Mouse (Mus musculus) kidney, embryonic 15.5 days (tissue): ENCODE results near the gene Coa7. TPM values are rescaled to one million over a fixed set of nuclear protein-coding genes. Genes with fewer than 3 reads are reported as not detected.
"Not testable (repeated sequence)": the region's sequence is repeated elsewhere in the genome, so short reads cannot be mapped to it uniquely, and the experiment has no call there.

Source experiments
- ATAC-seq: fragments of 200-750 bp; cut with Nextera tagmentation; replicated peaks from 2 replicates; pipeline ENCODE4 v1.8.0; 2017; ENCODE audit warnings: moderate TSS enrichment; ENCODE audit not compliant: low FRiP score
- H3K27ac ChIP-seq: fragments of 300-500 bp; sonication (generic); 2 replicates; pipeline ENCODE4 v1.5.1; 2015; ENCODE audit warnings: mild to moderate bottlenecking, inconsistent platforms
- H3K27me3 ChIP-seq: fragments of 300-500 bp; sonication (generic); 2 replicates; pipeline ENCODE4 v1.6.1; 2015; ENCODE audit warnings: inconsistent platforms
- H3K36me3 ChIP-seq: fragments of 300-500 bp; sonication (generic); 2 replicates; pipeline ENCODE4 v1.6.1; 2015; ENCODE audit warnings: inconsistent platforms
- H3K4me1 ChIP-seq: fragments of 300-500 bp; sonication (generic); 2 replicates; pipeline ENCODE4 v1.6.1; 2015; ENCODE audit warnings: inconsistent platforms
- H3K4me2 ChIP-seq: fragments of 300-500 bp; sonication (generic); 2 replicates; pipeline ENCODE4 v1.6.1; 2015; ENCODE audit warnings: moderate library complexity, mild to moderate bottlenecking, inconsistent platforms
- H3K4me3 ChIP-seq: fragments of 300-500 bp; sonication (generic); replicated peaks from 2 replicates; pipeline ENCODE4 v1.5.1; 2015; ENCODE audit warnings: mild to moderate bottlenecking, inconsistent platforms
- H3K9ac ChIP-seq: fragments of 300-500 bp; sonication (generic); 2 replicates; pipeline ENCODE4 v1.6.1; 2015; ENCODE audit warnings: mild to moderate bottlenecking, inconsistent platforms
- H3K9me3 ChIP-seq: fragments of 300-500 bp; sonication (generic); replicated peaks from 2 replicates; pipeline ENCODE4 v1.6.1; 2016; ENCODE audit warnings: inconsistent platforms
- WGBS: fragments of 180-500 bp; shearing (Covaris S2); methylation state at CpG from one replicate; pipeline ENCODE4 v1.1.7; 2015; ENCODE audit warnings: mixed read lengths; 5-methylcytosine and 5-hydroxymethylcytosine counted together
- polyA plus RNA-seq: library from polyadenylated mRNA; unstranded; fragments of >200 nt; fragmentation: Nextera tagmentation; extraction: Ambion mirVana; gene quantifications from 2 replicates; pipeline ENCODE4 v1.2.1, GENCODE M21; 2015

Coa7 gene
- polyA plus RNA-seq, 1 experiment from 2014 or later = 57.3 TPM

DNA sequence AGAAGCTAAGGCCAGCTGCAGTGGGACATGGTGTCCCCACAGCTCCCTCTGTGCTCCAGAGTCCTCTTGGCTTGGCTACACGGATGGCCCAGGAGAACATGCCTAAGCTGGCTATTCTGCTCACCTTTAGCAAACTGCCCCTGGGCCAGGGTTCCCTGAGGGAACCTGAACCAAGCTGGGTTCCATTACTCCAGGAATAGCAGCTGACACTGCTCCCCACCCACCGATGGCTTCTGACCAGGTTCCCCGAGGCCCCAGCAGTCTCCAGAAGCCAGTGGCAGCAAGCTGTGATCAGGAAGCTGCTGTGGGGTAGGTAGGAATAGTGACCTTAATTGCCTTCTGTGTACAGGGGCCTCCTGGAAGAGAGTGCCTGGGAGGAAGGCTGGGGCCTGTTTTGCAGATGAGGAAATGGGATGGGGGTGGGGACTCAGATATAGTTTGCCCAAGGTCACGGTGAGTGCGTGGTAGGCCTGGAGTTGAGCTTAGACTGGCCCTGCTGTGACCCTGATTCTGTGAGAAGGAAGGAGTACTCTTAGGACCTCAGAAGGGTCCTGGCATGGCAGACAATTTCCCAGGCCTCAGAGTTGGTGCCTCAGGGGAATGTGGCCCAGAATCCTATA lies 20.4 kb downstream of the Coa7 start:
- 0 out of 2 replicates have a peak overlapping the region, but pooled peaks have one; percentile 18 for H3K9ac ChIP-seq

DNA sequence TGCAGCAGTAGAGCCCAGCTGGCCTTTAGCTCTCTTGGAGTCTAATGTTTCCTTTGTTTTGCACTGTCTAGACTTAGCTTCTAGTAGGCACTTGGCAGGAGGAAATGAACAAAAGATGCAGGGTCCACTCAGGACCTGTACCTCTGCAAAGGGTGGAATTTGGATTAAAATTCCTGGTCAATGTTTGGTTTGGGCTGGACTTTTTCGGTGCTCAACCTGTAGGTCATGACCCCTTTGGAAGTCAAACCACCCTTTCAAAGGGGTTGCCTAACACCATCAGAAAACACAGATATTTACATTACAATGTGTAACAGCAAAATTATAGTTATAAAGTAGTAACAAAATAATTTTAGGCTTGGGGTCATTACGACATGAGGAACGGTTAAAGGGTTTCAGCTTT lies 21.1 kb downstream of the Coa7 start:
- 81% methylated on average over 3 of the region's 3 CpGs for WGBS
- no peak for ATAC-seq
- H3K9me3 ChIP-seq = no peaks in the 10 kb centered on the region
- no peaks in the 10 kb centered on the region for H3K27me3 ChIP-seq
- H3K4me3 ChIP-seq = no peak overlapping the region
- H3K36me3 ChIP-seq = no peaks in the 10 kb centered on the region
- H3K27ac ChIP-seq = peak overlapping the region; percentile 81
- peaks cover 61% of the 10 kb centered on the region for H3K4me1 ChIP-seq
- H3K4me2 ChIP-seq = no peak overlapping the region
- no peak overlapping the region for H3K9ac ChIP-seq

More for the DNA sequence above, 20.4 kb downstream of the Coa7 start:
- peaks cover 64% of the 10 kb centered on the region for H3K4me1 ChIP-seq
- no peak overlapping the region for H3K4me3 ChIP-seq
- WGBS = 39% methylated on average over 5 of the region's 5 CpGs
- H3K9me3 ChIP-seq = no peaks in the 10 kb centered on the region
- no peak for ATAC-seq
- H3K27me3 ChIP-seq = no peaks in the 10 kb centered on the region
- no peaks in the 10 kb centered on the region for H3K36me3 ChIP-seq
- H3K4me2 ChIP-seq = no peak overlapping the region
- peak overlapping the region; percentile 81 for H3K27ac ChIP-seq

DNA sequence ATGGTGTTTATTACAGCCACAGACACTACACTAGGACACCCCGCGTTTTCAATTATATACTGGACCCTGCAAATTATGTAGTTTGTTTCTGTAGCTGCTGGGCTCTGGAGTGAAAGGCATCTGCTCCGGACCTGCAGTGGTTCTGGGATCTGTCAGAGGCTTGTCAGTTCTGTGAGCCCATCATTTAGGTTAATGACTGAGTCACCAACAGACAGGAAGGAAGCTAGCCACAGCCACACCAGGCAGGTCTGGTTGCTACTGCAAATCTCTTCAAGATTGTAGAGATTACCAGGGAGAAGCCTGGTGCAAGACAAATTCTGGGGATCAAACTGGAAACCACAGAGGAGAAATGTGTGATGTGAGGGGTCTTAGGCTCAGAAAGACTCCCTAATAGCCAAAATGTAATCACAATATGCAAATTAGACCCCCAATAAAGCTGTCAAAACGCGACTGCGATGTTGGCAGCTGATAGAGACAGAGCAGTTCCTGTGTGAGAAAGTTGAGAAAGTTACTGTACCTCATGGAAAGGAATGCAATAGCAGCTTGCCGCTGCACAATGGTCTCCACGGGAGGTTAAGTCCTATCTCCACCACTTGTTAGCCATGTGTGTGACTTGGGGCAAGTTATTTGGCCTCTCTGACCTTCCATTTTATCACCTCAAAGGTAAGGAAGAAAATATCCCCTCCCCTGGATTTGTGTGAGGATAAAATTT lies 22.1 kb downstream of the Coa7 start:
- H3K4me1 ChIP-seq = peaks cover 59% of the 10 kb centered on the region
- H3K27me3 ChIP-seq = no peaks in the 10 kb centered on the region
- no peaks in the 10 kb centered on the region for H3K9me3 ChIP-seq
- no peak overlapping the region for H3K9ac ChIP-seq
- H3K4me2 ChIP-seq = no peak overlapping the region
- no peak overlapping the region for H3K4me3 ChIP-seq
- no peak for ATAC-seq
- H3K36me3 ChIP-seq = no peaks in the 10 kb centered on the region
- H3K27ac ChIP-seq = peak overlapping the region; percentile 87
- WGBS = 22% methylated on average over 8 of the region's 8 CpGs

DNA sequence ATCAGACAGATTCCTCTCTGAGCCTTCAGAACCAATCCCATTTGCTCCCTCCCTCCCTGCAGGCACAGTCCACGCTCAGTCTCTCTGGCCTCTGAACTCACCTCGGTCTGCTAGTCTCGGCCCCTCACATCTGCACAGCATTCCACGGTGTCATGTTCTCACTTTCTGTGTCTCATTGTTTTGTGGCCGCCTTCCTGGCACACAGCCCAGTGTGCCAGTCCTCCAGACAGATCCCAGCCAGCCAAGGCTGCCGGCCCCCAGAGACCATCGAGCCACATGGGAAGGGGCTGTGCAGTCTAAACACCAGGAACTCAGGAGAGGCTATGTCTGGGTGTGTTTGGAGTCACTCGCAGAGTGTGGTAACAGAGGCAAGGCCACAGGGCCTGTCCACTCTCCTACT lies 22.9 kb downstream of the Coa7 start:
- peak; percentile 88 for ATAC-seq
- WGBS = 4% methylated on average over 8 of the region's 8 CpGs
- no peak overlapping the region for H3K9ac ChIP-seq
- peak overlapping the region; percentile 87 for H3K27ac ChIP-seq
- 0 out of 2 replicates have a peak overlapping the region, but pooled peaks have one; percentile 21 for H3K4me2 ChIP-seq
- no peak overlapping the region for H3K4me3 ChIP-seq
- H3K27me3 ChIP-seq = no peaks in the 10 kb centered on the region
- H3K9me3 ChIP-seq = no peaks in the 10 kb centered on the region
- no peaks in the 10 kb centered on the region for H3K36me3 ChIP-seq
- H3K4me1 ChIP-seq = peaks cover 59% of the 10 kb centered on the region

DNA sequence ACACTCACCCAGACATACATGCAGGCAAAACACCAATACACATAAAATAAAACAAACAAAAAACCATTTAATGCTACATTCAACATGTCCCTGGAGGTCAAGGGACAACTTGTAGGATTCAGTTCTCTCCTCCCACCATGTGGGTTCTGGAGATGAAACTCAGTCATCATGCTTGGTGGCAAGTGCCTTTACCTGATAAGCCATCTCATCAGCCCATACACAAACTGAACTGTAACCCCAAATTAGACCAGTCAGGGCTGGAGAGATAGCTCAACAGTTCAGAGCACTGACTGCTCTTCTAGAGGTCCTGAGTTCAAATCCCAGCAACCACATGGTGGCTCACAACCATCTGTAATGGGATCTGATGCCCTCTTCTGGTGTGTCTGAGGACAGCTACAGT lies 25.7 kb downstream of the Coa7 start:
- not testable (repeated sequence) for H3K27me3 ChIP-seq, H3K4me2 ChIP-seq, ATAC-seq, H3K9me3 ChIP-seq, H3K9ac ChIP-seq, H3K36me3 ChIP-seq, H3K4me3 ChIP-seq, H3K27ac ChIP-seq
- H3K4me1 ChIP-seq = peaks cover 56% of the 10 kb centered on the region

DNA sequence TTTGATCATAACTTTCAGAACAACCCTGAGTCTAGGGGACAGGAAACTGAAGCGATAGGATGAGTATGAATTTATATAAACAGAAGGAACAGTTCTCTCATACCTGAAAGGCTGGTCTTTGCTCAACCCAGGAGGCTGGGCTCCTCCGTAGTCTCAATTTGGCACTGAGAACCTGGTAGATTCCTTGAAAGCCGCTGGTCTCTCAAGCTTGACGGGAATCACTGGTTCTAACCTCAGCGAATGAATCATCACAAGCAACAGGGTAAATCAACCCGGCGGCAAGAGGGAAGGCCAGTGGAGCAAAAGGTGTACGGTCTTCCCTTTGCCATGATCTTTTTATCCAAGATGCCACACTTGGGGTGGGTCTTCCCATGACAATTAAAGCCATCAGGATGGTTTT lies 29.5 kb downstream of the Coa7 start:
- Histone ChIP-seq H3K9ac (no peak overlapping the region), H3K27ac (no peak overlapping the region), H3K27me3 (no peaks in the 10 kb centered on the region), H3K36me3 (no peaks in the 10 kb centered on the region), H3K4me3 (no peak overlapping the region), H3K4me1 (peaks cover 67% of the 10 kb centered on the region), H3K9me3 (no peaks in the 10 kb centered on the region), H3K4me2 (no peak overlapping the region)
- 61% methylated on average over 8 of the region's 8 CpGs for WGBS
- no peak for ATAC-seq

DNA sequence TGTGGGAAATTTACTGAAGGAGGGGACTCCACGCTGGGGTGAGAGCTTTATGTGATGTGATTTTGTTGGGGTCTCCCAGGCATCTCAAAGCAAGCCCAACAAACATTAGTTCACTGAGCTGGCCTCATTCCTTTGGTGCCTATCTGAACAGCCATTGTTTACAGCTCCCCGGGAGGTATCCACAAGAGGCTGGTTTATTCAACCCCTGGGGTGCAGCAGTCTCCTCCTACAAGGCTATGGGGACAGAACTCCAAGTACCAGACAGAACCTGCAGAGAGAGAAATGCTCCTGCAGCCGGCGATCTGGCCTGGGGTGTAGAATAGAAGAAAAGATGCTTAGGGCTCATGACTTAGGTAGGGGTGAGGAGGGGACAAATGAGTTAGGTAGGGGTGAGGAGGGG lies 30.6 kb downstream of the Coa7 start:
- no peak overlapping the region for H3K4me3 ChIP-seq
- H3K27me3 ChIP-seq = no peaks in the 10 kb centered on the region
- no peak overlapping the region for H3K27ac ChIP-seq
- H3K9ac ChIP-seq = no peak overlapping the region
- no peak overlapping the region for H3K4me2 ChIP-seq
- peaks cover 77% of the 10 kb centered on the region for H3K4me1 ChIP-seq
- H3K9me3 ChIP-seq = no peaks in the 10 kb centered on the region
- no peak for ATAC-seq
- 37% methylated on average over 4 of the region's 4 CpGs for WGBS
- no peaks in the 10 kb centered on the region for H3K36me3 ChIP-seq

DNA sequence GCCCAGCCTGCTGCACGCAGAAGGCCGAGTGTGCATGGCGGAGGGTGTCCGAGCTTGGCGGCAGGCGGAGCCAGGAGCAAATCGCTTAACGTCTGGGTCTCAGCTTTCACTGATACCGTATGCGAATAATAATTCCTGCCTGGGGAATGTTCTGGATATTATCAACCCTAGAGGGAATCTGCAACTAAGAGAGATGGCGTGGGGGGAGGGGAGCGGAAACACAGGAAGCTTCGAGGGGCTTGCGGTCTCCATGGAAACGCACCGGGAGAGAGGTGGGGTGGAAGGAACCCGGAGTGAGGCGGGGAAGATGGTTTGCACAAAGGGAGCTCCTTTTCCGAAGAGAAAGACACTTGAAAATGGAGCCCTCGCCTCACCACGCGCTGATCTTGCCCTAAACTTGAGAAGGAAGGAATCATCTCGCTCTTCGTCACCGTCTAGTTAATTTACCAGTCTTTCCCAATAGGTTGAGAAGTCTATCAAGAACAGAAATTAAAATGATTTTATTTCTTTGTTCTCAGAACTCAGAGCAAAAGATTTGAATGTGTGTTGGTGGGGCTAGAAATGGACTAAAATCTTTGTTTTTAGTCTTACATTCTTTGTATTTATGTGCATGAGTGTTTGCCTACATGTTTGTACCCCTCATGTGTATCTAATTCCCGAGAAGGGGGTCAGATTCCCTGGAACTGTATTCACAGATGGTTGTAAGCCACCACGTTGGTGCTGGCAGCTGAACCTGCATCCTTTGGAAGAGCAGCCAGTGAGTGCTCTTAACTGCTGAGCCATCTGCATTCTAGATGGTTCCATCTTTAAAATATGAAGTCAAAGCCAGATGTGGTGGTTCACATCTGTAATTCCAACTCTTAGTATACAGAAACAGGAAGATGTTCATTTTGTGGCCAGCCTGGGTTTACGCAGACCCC lies 32.5 kb downstream of the Coa7 start:
- peak overlapping the region; percentile 54 for H3K4me2 ChIP-seq
- H3K36me3 ChIP-seq = no peaks in the 10 kb centered on the region
- peak overlapping the region; percentile 29 for H3K4me3 ChIP-seq
- peak overlapping the region; percentile 92 for H3K27ac ChIP-seq
- no peaks in the 10 kb centered on the region for H3K27me3 ChIP-seq
- H3K9me3 ChIP-seq = no peaks in the 10 kb centered on the region
- H3K4me1 ChIP-seq = peaks cover 74% of the 10 kb centered on the region
- H3K9ac ChIP-seq = peak overlapping the region; percentile 2; the same call in 1 of the 2 replicates
- ATAC-seq = peak; percentile 55
- WGBS = 7% methylated on average over 28 of the region's 28 CpGs

DNA sequence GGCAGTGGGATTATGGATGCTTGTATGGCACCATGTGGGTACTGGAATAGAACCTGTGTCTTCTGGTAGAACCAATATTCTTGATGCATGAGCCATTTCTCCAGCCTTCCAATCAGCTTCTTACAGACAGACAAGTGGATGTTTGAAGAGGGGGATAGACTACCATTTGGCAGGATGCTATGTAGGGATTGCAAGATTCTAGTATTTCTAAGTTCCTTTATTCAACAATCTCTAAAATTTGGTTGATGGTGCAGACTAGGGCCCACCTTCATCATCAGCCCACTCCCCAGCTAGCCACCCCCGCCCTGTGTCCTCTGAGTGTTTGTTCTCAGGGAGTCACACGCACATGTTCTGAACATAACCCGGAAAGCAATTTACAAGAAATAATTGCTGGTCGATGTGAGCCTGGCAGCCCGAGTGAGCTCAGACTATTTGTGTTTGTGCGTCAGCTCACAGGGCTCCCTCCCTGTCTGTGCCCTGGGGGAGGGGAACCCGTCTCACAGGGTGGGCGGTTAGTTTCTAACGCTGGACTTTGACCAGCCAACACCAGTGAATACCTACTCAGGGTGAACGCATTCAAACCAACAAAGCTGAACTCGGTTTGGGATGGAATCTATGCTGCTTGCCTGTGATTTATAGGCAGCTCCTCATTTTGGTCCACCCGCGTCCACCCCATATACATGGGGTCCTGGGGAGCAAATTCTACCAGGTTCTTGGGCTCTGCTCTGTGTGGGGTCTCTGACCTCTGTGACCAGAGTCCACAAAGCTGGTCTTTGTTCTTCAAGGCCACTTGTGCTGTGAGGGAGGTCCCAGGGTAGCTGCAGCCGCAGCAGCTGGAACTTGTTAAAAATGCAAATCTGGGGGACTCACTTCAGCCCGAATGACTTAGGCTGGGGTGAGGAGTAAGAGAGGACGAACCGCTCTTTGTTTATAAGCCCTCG lies 34.7 kb downstream of the Coa7 start:
- H3K4me2 ChIP-seq = peak overlapping the region; percentile 47
- H3K9ac ChIP-seq = 0 out of 2 replicates have a peak overlapping the region, but pooled peaks have one; percentile 18
- no peak overlapping the region; the same call in 1 of the 2 replicates for H3K4me3 ChIP-seq
- no peaks in the 10 kb centered on the region for H3K36me3 ChIP-seq
- 5% methylated on average over 18 of the region's 18 CpGs for WGBS
- no peaks in the 10 kb centered on the region for H3K27me3 ChIP-seq
- peaks cover 65% of the 10 kb centered on the region for H3K4me1 ChIP-seq
- H3K9me3 ChIP-seq = no peaks in the 10 kb centered on the region
- peak overlapping the region; percentile 92 for H3K27ac ChIP-seq
- peak; percentile 87 for ATAC-seq

DNA sequence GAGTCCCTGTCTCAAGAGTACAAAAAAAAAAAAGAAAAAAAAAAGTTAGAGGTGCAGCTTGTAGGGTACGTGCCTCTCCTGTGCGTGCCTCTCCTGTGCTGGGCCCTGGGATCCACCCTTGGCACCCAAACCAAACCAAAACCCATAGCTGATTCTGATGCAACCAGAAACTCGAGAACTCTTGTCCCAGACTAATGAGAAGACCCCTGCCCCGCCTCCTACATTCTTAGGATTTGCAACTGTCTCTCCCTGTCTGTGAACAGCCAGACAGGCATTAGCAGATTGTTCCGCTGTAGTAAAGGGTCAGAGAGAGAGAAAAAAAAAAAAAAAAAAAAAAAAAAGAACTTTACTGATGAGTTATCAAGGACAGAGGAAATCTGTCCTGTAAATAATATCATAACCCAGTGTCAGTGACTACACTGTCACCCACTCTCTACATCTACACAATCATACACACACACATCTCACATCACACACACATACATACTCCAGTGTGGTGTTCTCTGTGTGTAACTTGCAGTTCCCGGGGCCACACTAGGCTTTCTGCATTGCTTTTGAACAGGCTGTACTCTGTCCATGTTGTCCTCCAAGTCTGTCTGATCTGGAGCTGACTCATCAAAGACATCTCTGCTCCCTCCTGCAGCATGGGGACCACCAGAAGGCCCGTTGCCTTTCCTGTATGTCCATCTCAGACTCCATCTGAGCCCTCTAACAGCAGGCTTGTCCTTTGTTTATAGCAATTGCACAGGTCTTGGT lies 35.6 kb downstream of the Coa7 start:
- Histone ChIP-seq H3K9ac (0 out of 2 replicates have a peak overlapping the region, but pooled peaks have one; percentile 18), H3K4me3 (no peak overlapping the region; the same call in 1 of the 2 replicates), H3K4me2 (peak overlapping the region; percentile 47), H3K27me3 (no peaks in the 10 kb centered on the region), H3K27ac (peak overlapping the region; percentile 92), H3K4me1 (peaks cover 58% of the 10 kb centered on the region), H3K36me3 (no peaks in the 10 kb centered on the region), H3K9me3 (no peaks in the 10 kb centered on the region)
- 19% methylated on average over 7 of the region's 7 CpGs for WGBS
- ATAC-seq = peak; percentile 9; the same call in 1 of the 2 replicates
